ENCODE assay signal across 11 mouse cellular contexts in the genomic region with DNA sequence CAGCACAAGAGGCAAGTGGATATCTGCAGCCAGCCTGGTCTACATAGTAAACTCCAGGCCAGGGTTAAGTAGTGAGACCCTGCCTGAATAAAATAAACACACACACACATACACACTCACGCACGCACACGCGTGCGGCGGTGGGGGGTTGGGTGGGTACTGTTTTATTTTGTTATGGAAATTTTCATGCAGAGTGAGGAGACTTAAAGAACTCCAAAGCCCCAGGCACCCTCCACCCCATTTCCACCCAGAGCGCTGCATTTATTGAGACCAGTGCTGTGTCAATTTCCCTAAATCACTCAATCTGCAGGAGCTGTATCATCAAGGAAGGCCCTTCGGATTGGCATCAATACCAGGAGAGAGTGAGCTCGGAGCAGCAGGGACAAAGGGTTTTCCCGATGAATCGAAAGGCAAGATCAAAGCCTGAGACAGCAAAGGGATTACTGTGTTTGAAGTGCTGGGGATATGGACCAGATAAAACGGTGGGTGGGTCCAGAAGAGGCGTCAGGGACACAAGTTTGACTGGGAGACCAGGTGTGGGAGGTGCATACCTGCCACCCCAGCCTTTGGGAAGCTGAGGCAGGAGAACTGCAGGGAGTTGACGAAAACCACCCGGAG. TPM values are rescaled to one million over a fixed set of nuclear protein-coding genes. Genes with fewer than 3 reads are reported as not detected.
A peak's percentile ranks its signal among the peaks of the same experiment; 100 is the strongest.
DNase-seq lines count a peak whose midpoint lies in the region; ATAC-seq and TF ChIP-seq lines count a peak whose summit lies in the region.
"Had no signal": no experiment of that assay in that cellular context is flagged by ENCODE, and none has a peak within 500 bp of the region (broad histone marks: within the 10 kb centered on the region; RNA-seq: fewer than 3 reads in every experiment).

No protein-coding gene starts in this region.

- H3K9ac ChIP-seq in heart, postnatal 0 days (replicated peaks; ENCODE audit: low read depth, low read length) = peak overlapping the region; percentile 33; the same call in 1 of the 2 replicates
- no peak overlapping the region; the same call in 1 of the 2 replicates for H3K9ac ChIP-seq in hindbrain, embryonic 11.5 days (ENCODE audit: low read depth, low read length)
- H3K9ac ChIP-seq in midbrain, embryonic 14.5 days (replicated peaks; ENCODE audit: low read length) = peak overlapping the region; percentile 91

- DNase-seq in heart, postnatal 0 days (ENCODE audit: low spot score) = no peak
- DNase-seq in heart, postnatal 25 days (ENCODE audit: low spot score) = no peak
- DNase-seq in hindbrain, embryonic 11.5 days (ENCODE audit: low spot score) = peak; percentile 31
- DNase-seq in midbrain, embryonic 14.5 days = peak; percentile 68
- no peak for DNase-seq in adrenal gland, postnatal 25 days
- DNase-seq in retina, postnatal 1 day = no peak
- no peak for DNase-seq in left cerebral cortex, postnatal 10 days (ENCODE audit: extremely low spot score in 1 of 2, low spot score in 2 of 2)

- H3K4me3 ChIP-seq in heart, postnatal 0 days (ENCODE audit: low read depth, low read length) = peak overlapping the region; percentile 64
- peak overlapping the region; percentile 27; the same call in 1 of the 2 replicates for H3K4me3 ChIP-seq in brown adipose tissue, adult 24 weeks (ENCODE audit: insufficient read depth, low read depth, low read length)
- H3K4me3 ChIP-seq in hindbrain, embryonic 11.5 days (ENCODE audit: low read depth, low read length) = no peak overlapping the region
- H3K4me3 ChIP-seq in midbrain, embryonic 14.5 days (replicated peaks; ENCODE audit: low read depth, low read length) = peak overlapping the region; percentile 63

- H3K27me3 ChIP-seq in heart, postnatal 0 days (ENCODE audit: control insufficient read depth, insufficient read depth, low read length) = peaks cover 18% of the 10 kb centered on the region
- H3K27me3 ChIP-seq in hindbrain, embryonic 11.5 days (ENCODE audit: control insufficient read depth, insufficient read depth, low read length) = no peaks in the 10 kb centered on the region; the same call in 1 of the 2 replicates
- H3K27me3 ChIP-seq in midbrain, embryonic 14.5 days (ENCODE audit: control insufficient read depth, insufficient read depth, low read length) = no peaks in the 10 kb centered on the region

- peak overlapping the region; percentile 97 for H3K4me2 ChIP-seq in heart, postnatal 0 days (ENCODE audit: low read depth, low read length)
- H3K4me2 ChIP-seq in hindbrain, embryonic 11.5 days (replicated peaks; ENCODE audit: low read depth, low read length) = no peak overlapping the region; the same call in 1 of the 2 replicates
- H3K4me2 ChIP-seq in midbrain, embryonic 14.5 days (ENCODE audit: low read length) = peak overlapping the region; percentile 75

- no peak for TF ChIP-seq CTCF in heart, postnatal 0 days (IDR thresholded peaks at IDR 0.05; ENCODE audit: low read depth)

- intact Hi-C loops in heart, postnatal 25 days (cut with DNase I) = loop anchor here (2.0 kb wide), 1 partner anchor 25 kb away; a partner anchor contains a TSS
- intact Hi-C loops in left cerebral cortex, postnatal 10 days (cut with DNase I) = no loop called here

- TF ChIP-seq EP300 in heart, postnatal 0 days (IDR thresholded peaks at IDR 0.05; ENCODE audit: low read depth) = no peak

- 33% methylated on average over 15 of the region's 15 CpGs for WGBS in heart, postnatal 0 days
- 17% methylated on average over 15 of the region's 15 CpGs for WGBS in hindbrain, embryonic 11.5 days
- 4% methylated on average over 15 of the region's 15 CpGs for WGBS in midbrain, embryonic 14.5 days

- H3K27ac ChIP-seq in heart, postnatal 0 days (ENCODE audit: low read depth) = peak overlapping the region; percentile 98
- H3K27ac ChIP-seq in brown adipose tissue, adult 24 weeks (replicated peaks; ENCODE audit: low read depth, low read length) = peak overlapping the region; percentile 5; the same call in 1 of the 2 replicates
- peak overlapping the region; percentile 37; the same call in 1 of the 2 replicates for H3K27ac ChIP-seq in hindbrain, embryonic 11.5 days (ENCODE audit: low read depth, low read length)
- peak overlapping the region; percentile 100 for H3K27ac ChIP-seq in midbrain, embryonic 14.5 days (replicated peaks; ENCODE audit: low read depth, low read length)

- H3K4me1 ChIP-seq in heart, postnatal 0 days (ENCODE audit: control insufficient read depth, insufficient read depth) = peaks cover 31% of the 10 kb centered on the region
- peaks cover 5% of the 10 kb centered on the region; the same call in 1 of the 2 replicates for H3K4me1 ChIP-seq in brown adipose tissue, adult 24 weeks (ENCODE audit: control insufficient read depth, insufficient read depth, insufficient read length, low read length)
- H3K4me1 ChIP-seq in hindbrain, embryonic 11.5 days (replicated peaks; ENCODE audit: control insufficient read depth, insufficient read depth, low read length) = peaks cover 4% of the 10 kb centered on the region
- H3K4me1 ChIP-seq in midbrain, embryonic 14.5 days (ENCODE audit: control insufficient read depth, insufficient read depth, low read length) = peaks cover 50% of the 10 kb centered on the region

- H3K36me3 ChIP-seq in heart, postnatal 0 days (replicated peaks; ENCODE audit: control insufficient read depth, insufficient read depth, low read length) = no peaks in the 10 kb centered on the region
- no peaks in the 10 kb centered on the region; the same call in 1 of the 2 replicates for H3K36me3 ChIP-seq in hindbrain, embryonic 11.5 days (ENCODE audit: control insufficient read depth, insufficient read depth, low read length)
- H3K36me3 ChIP-seq in midbrain, embryonic 14.5 days (ENCODE audit: control insufficient read depth, insufficient read depth, low read length) = peaks cover 38% of the 10 kb centered on the region

- ATAC-seq in heart, postnatal 0 days (ENCODE audit: insufficient read depth, low read depth) = no peak
- no peak for ATAC-seq in hindbrain, embryonic 11.5 days (ENCODE audit: low FRiP score)
- no peak for ATAC-seq in midbrain, embryonic 14.5 days (ENCODE audit: low FRiP score, low TSS enrichment)
- ATAC-seq: lung, postnatal 0 days had no signal

- H3K9me3 ChIP-seq in heart, postnatal 0 days (replicated peaks; ENCODE audit: control insufficient read depth, low read length) = no peaks in the 10 kb centered on the region
- no peaks in the 10 kb centered on the region for H3K9me3 ChIP-seq in hindbrain, embryonic 11.5 days (ENCODE audit: control insufficient read depth, low read length)
- H3K9me3 ChIP-seq in midbrain, embryonic 14.5 days (ENCODE audit: control insufficient read depth, low read length) = no peaks in the 10 kb centered on the region

RNA-seq across cellular contexts. Expression of a gene that starts 1.2 kb away (rescaled TPM):
- 24.8 and 36.3 TPM in 2 replicates for total RNA-seq in heart, postnatal 0 days (2014; rRNA removed; ENCODE audit: low replicate concordance)
- polyA plus RNA-seq in heart, postnatal 0 days (2015; fragmentation: Nextera tagmentation; extraction: Ambion mirVana) = 39.1 and 39.3 TPM in 2 replicates
- total RNA-seq in heart, postnatal 25 days (2021) = 10 to 100 TPM; 15.1 to 15.6 TPM
- polyA plus RNA-seq in brown adipose tissue, adult 24 weeks (2012; ENCODE audit: insufficient read depth, insufficient read length, missing spikeins) = 3.0 and 4.7 TPM in 2 replicates
- 82.4 and 87.7 TPM in 2 replicates for polyA plus RNA-seq in hindbrain, embryonic 11.5 days (2014; fragmentation: Nextera tagmentation; extraction: Ambion mirVana)
- 216 and 303 TPM in 2 replicates for polyA plus RNA-seq in midbrain, embryonic 14.5 days (2014; fragmentation: Nextera tagmentation; extraction: Ambion mirVana)
- 6.2 and 7.0 TPM in 2 replicates for total RNA-seq in adrenal gland, postnatal 25 days (2021)
- total RNA-seq in left cerebral cortex, postnatal 10 days (2021) = 10 to 100 TPM; 61.9 to 67.5 TPM

RNA-seq across cellular contexts. Expression of a gene that starts 6.7 kb away (rescaled TPM):
- not detected in 2 replicates for total RNA-seq in heart, postnatal 0 days (2014; rRNA removed; ENCODE audit: low replicate concordance)
- polyA plus RNA-seq in heart, postnatal 0 days (2015; fragmentation: Nextera tagmentation; extraction: Ambion mirVana) = 0.10 and 0.19 TPM in 2 replicates
- not detected for total RNA-seq in heart, postnatal 25 days (2021)
- not detected in 2 replicates for polyA plus RNA-seq in brown adipose tissue, adult 24 weeks (2012; ENCODE audit: insufficient read depth, insufficient read length, missing spikeins)
- polyA plus RNA-seq in hindbrain, embryonic 11.5 days (2014; fragmentation: Nextera tagmentation; extraction: Ambion mirVana) = 0.59 and 0.90 TPM in 2 replicates
- polyA plus RNA-seq in midbrain, embryonic 14.5 days (2014; fragmentation: Nextera tagmentation; extraction: Ambion mirVana) = 0.93 and 1.8 TPM in 2 replicates
- not detected in 2 replicates for total RNA-seq in adrenal gland, postnatal 25 days (2021)
- total RNA-seq in left cerebral cortex, postnatal 10 days (2021) = not detected
- total RNA-seq: gastrocnemius, postnatal 25 days; MEL had no signal

RNA-seq across cellular contexts. Expression of a gene that starts 23.7 kb away (rescaled TPM):
- total RNA-seq in heart, postnatal 0 days (2014; rRNA removed; ENCODE audit: low replicate concordance) = 14.3 and 30.5 TPM in 2 replicates
- polyA plus RNA-seq in heart, postnatal 0 days (2015; fragmentation: Nextera tagmentation; extraction: Ambion mirVana) = 4.1 and 4.2 TPM in 2 replicates
- 10 to 100 TPM; 13.1 to 13.9 TPM for total RNA-seq in heart, postnatal 25 days (2021)
- 3.1 and 3.5 TPM in 2 replicates for polyA plus RNA-seq in brown adipose tissue, adult 24 weeks (2012; ENCODE audit: insufficient read depth, insufficient read length, missing spikeins)
- polyA plus RNA-seq in hindbrain, embryonic 11.5 days (2014; fragmentation: Nextera tagmentation; extraction: Ambion mirVana) = 8.8 and 12.6 TPM in 2 replicates
- 26.2 and 63.4 TPM in 2 replicates for polyA plus RNA-seq in midbrain, embryonic 14.5 days (2014; fragmentation: Nextera tagmentation; extraction: Ambion mirVana)
- total RNA-seq in adrenal gland, postnatal 25 days (2021) = 2.4 and 3.8 TPM in 2 replicates
- total RNA-seq in left cerebral cortex, postnatal 10 days (2021) = 100 to 1,000 TPM; 305 to 320 TPM

RNA-seq across cellular contexts. Expression of a gene that starts 24.9 kb away (rescaled TPM):
- 22.1 and 24.5 TPM in 2 replicates for total RNA-seq in heart, postnatal 0 days (2014; rRNA removed; ENCODE audit: low replicate concordance)
- polyA plus RNA-seq in heart, postnatal 0 days (2015; fragmentation: Nextera tagmentation; extraction: Ambion mirVana) = 4.5 and 4.8 TPM in 2 replicates
- total RNA-seq in heart, postnatal 25 days (2021) = 10 to 100 TPM; 15.7 to 18.2 TPM
- polyA plus RNA-seq in brown adipose tissue, adult 24 weeks (2012; ENCODE audit: insufficient read depth, insufficient read length, missing spikeins) = 9.1 and 9.2 TPM in 2 replicates
- polyA plus RNA-seq in hindbrain, embryonic 11.5 days (2014; fragmentation: Nextera tagmentation; extraction: Ambion mirVana) = 12.8 and 14.2 TPM in 2 replicates
- 24.6 and 30.3 TPM in 2 replicates for polyA plus RNA-seq in midbrain, embryonic 14.5 days (2014; fragmentation: Nextera tagmentation; extraction: Ambion mirVana)
- total RNA-seq in adrenal gland, postnatal 25 days (2021) = 24.5 and 29.5 TPM in 2 replicates
- total RNA-seq in left cerebral cortex, postnatal 10 days (2021) = 100 to 1,000 TPM; 105 to 110 TPM

RNA-seq across cellular contexts. Expression of a gene that starts 40.4 kb away (rescaled TPM):
- total RNA-seq in heart, postnatal 0 days (2014; rRNA removed; ENCODE audit: low replicate concordance) = not detected in 2 replicates
- not detected in 2 replicates for polyA plus RNA-seq in heart, postnatal 0 days (2015; fragmentation: Nextera tagmentation; extraction: Ambion mirVana)
- not detected for total RNA-seq in heart, postnatal 25 days (2021)
- polyA plus RNA-seq in brown adipose tissue, adult 24 weeks (2012; ENCODE audit: insufficient read depth, insufficient read length, missing spikeins) = not detected in 2 replicates
- 0.28 TPM in 1 of 2 replicates, not detected in the other for polyA plus RNA-seq in hindbrain, embryonic 11.5 days (2014; fragmentation: Nextera tagmentation; extraction: Ambion mirVana)
- not detected in 2 replicates for polyA plus RNA-seq in midbrain, embryonic 14.5 days (2014; fragmentation: Nextera tagmentation; extraction: Ambion mirVana)
- total RNA-seq in adrenal gland, postnatal 25 days (2021) = not detected in 2 replicates
- not detected for total RNA-seq in left cerebral cortex, postnatal 10 days (2021)
- total RNA-seq: gastrocnemius, postnatal 25 days; MEL had no signal

Comparison
In these comparisons a context has a peak if more than half of its experiments do, and no peak if none do; other contexts are left out.
1. DNase-seq: peak in hindbrain, embryonic 11.5 days (single experiment) and midbrain, embryonic 14.5 days (single experiment); none in heart, postnatal 0 days (single experiment), heart, postnatal 25 days (single experiment), adrenal gland, postnatal 25 days (single experiment), retina, postnatal 1 day (single experiment) and left cerebral cortex, postnatal 10 days (0 of 2).
2. H3K27ac ChIP-seq: peak in every context shown above with its lines; median percentile 100 in midbrain, embryonic 14.5 days; 98 in heart, postnatal 0 days; 37 in hindbrain, embryonic 11.5 days; 5 in brown adipose tissue, adult 24 weeks.